Mouse (Mus musculus) hindbrain, postnatal 0 days (tissue): Measurements from ENCODE around the gene Klhl26. TPM values are rescaled to one million over a fixed set of nuclear protein-coding genes. Genes with fewer than 3 reads are reported as not detected.

Experiments
- ATAC-seq: fragments of 200-750 bp; cut with Nextera tagmentation; 2 replicates; pipeline ENCODE4 v1.8.0; 2017; ENCODE audit warnings: mild to moderate bottlenecking, moderate TSS enrichment, moderate library complexity
- DNase-seq: peaks from one replicate; pipeline ENCODE4 v3.0.0-alpha.2; 2015; ENCODE audit warnings: low spot score
- H3K27ac ChIP-seq: fragments of 300-500 bp; sonication (generic); 2 replicates; pipeline ENCODE4 v1.5.1; 2014; ENCODE audit warnings: mild to moderate bottlenecking
- H3K27me3 ChIP-seq: fragments of 300-500 bp; sonication (generic); 2 replicates; pipeline ENCODE4 v1.6.1; 2014; ENCODE audit warnings: low read length, mixed read lengths; ENCODE audit not compliant: insufficient read depth
- H3K36me3 ChIP-seq: fragments of 300-500 bp; sonication (generic); 2 replicates; pipeline ENCODE4 v1.6.1; 2014; ENCODE audit warnings: low read length, mixed read lengths; ENCODE audit not compliant: insufficient read depth
- H3K4me1 ChIP-seq: fragments of 300-500 bp; sonication (generic); 2 replicates; pipeline ENCODE4 v1.6.1; 2014; ENCODE audit warnings: antibody characterized with exemption, low read length, mixed read lengths; ENCODE audit not compliant: insufficient read depth
- H3K4me2 ChIP-seq: fragments of 300-500 bp; sonication (generic); 2 replicates; pipeline ENCODE4 v1.6.1; 2014; ENCODE audit warnings: low read depth, mild to moderate bottlenecking, low read length, moderate library complexity, mixed read lengths
- H3K4me3 ChIP-seq: fragments of 300-500 bp; sonication (generic); 2 replicates; pipeline ENCODE4 v1.5.1; 2014; ENCODE audit warnings: low read length
- H3K9ac ChIP-seq: fragments of 300-500 bp; sonication (generic); replicated peaks from 2 replicates; pipeline ENCODE4 v1.6.1; 2014; ENCODE audit warnings: mild to moderate bottlenecking, low read length, moderate library complexity, mixed read lengths
- H3K9me3 ChIP-seq: fragments of 300-500 bp; sonication (generic); 2 replicates; pipeline ENCODE4 v1.6.1; 2016; ENCODE audit warnings: low read length, mixed read lengths
- CTCF ChIP-seq: IDR thresholded peaks from 2 replicates; pipeline ENCODE4 v1.5.1; 2016; ENCODE audit warnings: antibody characterized with exemption, control low read depth, low read depth
- WGBS: fragments of 180-500 bp; shearing (Covaris S2); extraction: QIAGEN DNeasy Blood & Tissue Kit; methylation state at CpG from one replicate; pipeline ENCODE4 v1.1.7; 2014; 5-methylcytosine and 5-hydroxymethylcytosine counted together
- polyA plus RNA-seq: library from polyadenylated mRNA; unstranded; fragments of >200 nt; fragmentation: Nextera tagmentation; extraction: Ambion mirVana; gene quantifications from 2 replicates; pipeline ENCODE4 v1.2.1, GENCODE M21; 2015
- total RNA-seq: library from RNA; depleted of rRNA; stranded (reverse); fragments of >200 nt; gene quantifications from 2 replicates; pipeline ENCODE4 v1.2.3, GENCODE M21; 2014; rRNA removed

Klhl26 gene
- total and polyA plus RNA-seq, 2 experiments from 2014 or later, result 35.8 to 61.8 TPM

GRCm38 (mm10) chr8:70408301-70408700 is 68.5 kb downstream of the Klhl26 start:
- Histone ChIP-seq H3K27ac (peak overlapping the region; percentile 57; the same call in 1 of the 2 replicates), H3K4me2 (no peak overlapping the region), H3K36me3 (0 out of 2 replicates have a peak, but pooled peaks cover 4% of the 10 kb centered on the region), H3K4me1 (peaks cover 14% of the 10 kb centered on the region), H3K4me3 (no peak overlapping the region), H3K9me3 (no peaks in the 10 kb centered on the region), H3K27me3 (no peaks in the 10 kb centered on the region), H3K9ac (0 out of 2 replicates have a peak overlapping the region, but pooled peaks have one; percentile 7)
- 17% methylated on average over 6 of the region's 6 CpGs for WGBS
- DNase-seq (peak; percentile 68), ATAC-seq (peak; percentile 60)
- TF ChIP-seq CTCF, result no peak

- no peak for ATAC-seq
- Histone ChIP-seq H3K4me3 (no peak overlapping the region), H3K4me2 (no peak overlapping the region), H3K9me3 (no peaks in the 10 kb centered on the region), H3K27ac (no peak overlapping the region), H3K36me3 (peaks cover 9% of the 10 kb centered on the region; the same call in 1 of the 2 replicates), H3K27me3 (no peaks in the 10 kb centered on the region), H3K9ac (no peak overlapping the region), H3K4me1 (peaks cover 14% of the 10 kb centered on the region)
- no peak for TF ChIP-seq CTCF
- 77% methylated on average over 11 of the region's 11 CpGs for WGBS
- no peak for DNase-seq
These were observed 70.2 kb downstream of the Klhl26 start for GRCm38 (mm10) chr8:70406427-70407069.

GRCm38 (mm10) chr8:70405189-70405588 is 71.6 kb downstream of the Klhl26 start:
- Histone ChIP-seq H3K9me3 (no peaks in the 10 kb centered on the region), H3K4me3 (no peak overlapping the region), H3K27me3 (no peaks in the 10 kb centered on the region), H3K36me3 (peaks cover 9% of the 10 kb centered on the region; the same call in 1 of the 2 replicates), H3K27ac (no peak overlapping the region), H3K4me1 (peaks cover 11% of the 10 kb centered on the region), H3K4me2 (no peak overlapping the region), H3K9ac (no peak overlapping the region)
- DNase-seq (no peak), ATAC-seq (no peak)
- WGBS, result 69% methylated on average over 7 of the region's 7 CpGs
- no peak for TF ChIP-seq CTCF

GRCm38 (mm10) chr8:70404212-70404611 is 72.6 kb downstream of the Klhl26 start:
- 96% methylated on average over 3 of the region's 3 CpGs for WGBS
- Histone ChIP-seq H3K36me3 (peaks cover 9% of the 10 kb centered on the region; the same call in 1 of the 2 replicates), H3K4me3 (no peak overlapping the region), H3K9me3 (no peaks in the 10 kb centered on the region), H3K4me2 (no peak overlapping the region), H3K27me3 (no peaks in the 10 kb centered on the region), H3K4me1 (peaks cover 11% of the 10 kb centered on the region), H3K9ac (no peak overlapping the region), H3K27ac (no peak overlapping the region)
- DNase-seq (no peak), ATAC-seq (no peak)
- TF ChIP-seq CTCF, result no peak; the same call in 1 of the 2 replicates

Other genes starting within 250 kb of the Klhl26 start
- gene Sugp2, start 242.7 kb downstream of the Klhl26 start, total RNA-seq, result 123 and 128 TPM in 2 replicates
- gene Sugp2, start 242.7 kb downstream of the Klhl26 start, polyA plus RNA-seq, result 56.7 and 61.4 TPM in 2 replicates
- gene Armc6, start 242.5 kb downstream of the Klhl26 start, total RNA-seq, result 108 TPM in 2 replicates
- 96.4 and 102 TPM in 2 replicates for gene Armc6, start 242.5 kb downstream of the Klhl26 start, polyA plus RNA-seq
- 40.3 and 42.3 TPM in 2 replicates for gene Homer3, start 194.1 kb downstream of the Klhl26 start, total RNA-seq
- gene Homer3, start 194.1 kb downstream of the Klhl26 start, polyA plus RNA-seq, result 20.4 and 21.2 TPM in 2 replicates
- 36.4 and 53.8 TPM in 2 replicates for gene Ddx49, start 174.5 kb downstream of the Klhl26 start, total RNA-seq
- gene Ddx49, start 174.5 kb downstream of the Klhl26 start, polyA plus RNA-seq, result 40.4 and 47.5 TPM in 2 replicates
- 126 and 159 TPM in 2 replicates for gene Cope, start 174.4 kb downstream of the Klhl26 start, total RNA-seq
- 286 and 291 TPM in 2 replicates for gene Cope, start 174.4 kb downstream of the Klhl26 start, polyA plus RNA-seq
- gene Cers1, start 161.2 kb downstream of the Klhl26 start, total RNA-seq, result 92.5 and 101 TPM in 2 replicates
- 43.4 and 45.5 TPM in 2 replicates for gene Cers1, start 161.2 kb downstream of the Klhl26 start, polyA plus RNA-seq
- gene Gdf1, start 147.2 kb downstream of the Klhl26 start, total RNA-seq, result 5.3 and 8.4 TPM in 2 replicates
- gene Gdf1, start 147.2 kb downstream of the Klhl26 start, polyA plus RNA-seq, result 6.0 and 6.9 TPM in 2 replicates
- gene Upf1, start 123.7 kb downstream of the Klhl26 start, total RNA-seq, result 40.4 and 48.4 TPM in 2 replicates
- gene Upf1, start 123.7 kb downstream of the Klhl26 start, polyA plus RNA-seq, result 8.6 and 10.3 TPM in 2 replicates
- 0.21 and 0.29 TPM in 2 replicates for gene Comp, start 103.4 kb downstream of the Klhl26 start, total RNA-seq
- gene Comp, start 103.4 kb downstream of the Klhl26 start, polyA plus RNA-seq, result 0.25 and 0.33 TPM in 2 replicates
- 51.8 and 54.0 TPM in 2 replicates for gene Crtc1, start 37.4 kb downstream of the Klhl26 start, total RNA-seq
- 31.5 and 39.3 TPM in 2 replicates for gene Crtc1, start 37.4 kb downstream of the Klhl26 start, polyA plus RNA-seq
- gene Tmem59l, start 10.4 kb upstream of the Klhl26 start, total RNA-seq, result 196 and 198 TPM in 2 replicates
- 191 and 205 TPM in 2 replicates for gene Tmem59l, start 10.4 kb upstream of the Klhl26 start, polyA plus RNA-seq
- 6.5 and 26.7 TPM in 2 replicates for gene Crlf1, start 16.2 kb upstream of the Klhl26 start, total RNA-seq
- gene Crlf1, start 16.2 kb upstream of the Klhl26 start, polyA plus RNA-seq, result 16.3 and 17.3 TPM in 2 replicates
- gene Rex1bd, start 29.8 kb upstream of the Klhl26 start, total RNA-seq, result 140 TPM in 2 replicates
- gene Rex1bd, start 29.8 kb upstream of the Klhl26 start, polyA plus RNA-seq, result 188 and 190 TPM in 2 replicates
- gene Uba52, start 33.8 kb upstream of the Klhl26 start, total RNA-seq, result 510 and 535 TPM in 2 replicates
- 717 and 784 TPM in 2 replicates for gene Uba52, start 33.8 kb upstream of the Klhl26 start, polyA plus RNA-seq
- 532 and 593 TPM in 2 replicates for gene Fkbp8, start 50.8 kb upstream of the Klhl26 start, total RNA-seq
- gene Fkbp8, start 50.8 kb upstream of the Klhl26 start, polyA plus RNA-seq, result 343 and 360 TPM in 2 replicates
- gene Kxd1, start 51.0 kb upstream of the Klhl26 start, total RNA-seq, result 48.7 and 56.8 TPM in 2 replicates
- 53.8 and 56.6 TPM in 2 replicates for gene Kxd1, start 51.0 kb upstream of the Klhl26 start, polyA plus RNA-seq
- gene Ell, start 62.5 kb upstream of the Klhl26 start, total RNA-seq, result 15.6 and 16.7 TPM in 2 replicates
- 10.0 and 10.8 TPM in 2 replicates for gene Ell, start 62.5 kb upstream of the Klhl26 start, polyA plus RNA-seq
- 152 and 207 TPM in 2 replicates for gene Isyna1, start 117.4 kb upstream of the Klhl26 start, total RNA-seq
- gene Isyna1, start 117.4 kb upstream of the Klhl26 start, polyA plus RNA-seq, result 99.3 and 113 TPM in 2 replicates
- gene Ssbp4, start 131.9 kb upstream of the Klhl26 start, total RNA-seq, result 248 and 349 TPM in 2 replicates
- 188 and 189 TPM in 2 replicates for gene Ssbp4, start 131.9 kb upstream of the Klhl26 start, polyA plus RNA-seq
- gene Lrrc25, start 139.2 kb upstream of the Klhl26 start, total RNA-seq, result 0.65 and 3.3 TPM in 2 replicates
- 1.3 and 1.5 TPM in 2 replicates for gene Lrrc25, start 139.2 kb upstream of the Klhl26 start, polyA plus RNA-seq
- 1.7 TPM in 1 of 2 replicates, not detected in the other for gene Gdf15, start 155.5 kb upstream of the Klhl26 start, total RNA-seq
- gene Gdf15, start 155.5 kb upstream of the Klhl26 start, polyA plus RNA-seq, result 0.25 and 0.41 TPM in 2 replicates
- 65.7 and 68.4 TPM in 2 replicates for gene Pgpep1, start 183.4 kb upstream of the Klhl26 start, total RNA-seq
- gene Pgpep1, start 183.4 kb upstream of the Klhl26 start, polyA plus RNA-seq, result 44.2 and 56.5 TPM in 2 replicates
- gene Lsm4, start 196.3 kb upstream of the Klhl26 start, total RNA-seq, result 301 and 453 TPM in 2 replicates
- gene Lsm4, start 196.3 kb upstream of the Klhl26 start, polyA plus RNA-seq, result 188 and 190 TPM in 2 replicates
- 486 and 650 TPM in 2 replicates for gene Jund, start 222.0 kb upstream of the Klhl26 start, total RNA-seq
- 90.4 and 96.3 TPM in 2 replicates for gene Jund, start 222.0 kb upstream of the Klhl26 start, polyA plus RNA-seq
- 0.05 and 0.18 TPM in 2 replicates for gene Iqcn, start 226.5 kb upstream of the Klhl26 start, total RNA-seq
- 0.05 and 0.08 TPM in 2 replicates for gene Iqcn, start 226.5 kb upstream of the Klhl26 start, polyA plus RNA-seq
- not detected in 2 replicates for gene Gm3336, start 241.6 kb upstream of the Klhl26 start, total RNA-seq
- gene Gm3336, start 241.6 kb upstream of the Klhl26 start, polyA plus RNA-seq, result not detected in 2 replicates
- gene Pde4c, start 246.8 kb upstream of the Klhl26 start, total RNA-seq, result 0.26 and 0.72 TPM in 2 replicates
- gene Pde4c, start 246.8 kb upstream of the Klhl26 start, polyA plus RNA-seq, result 0.20 and 0.31 TPM in 2 replicates